Mouse (Mus musculus) CD4-positive helper T cell, adult 2 months (primary cell): ENCODE data around the gene Atg4c.
A peak's percentile ranks its signal among the peaks of the same experiment; 100 is the strongest.

Experiments used
- DNase-seq: peaks from one replicate; pipeline ENCODE4 v3.0.0-alpha.2; 2012; ENCODE audit warnings: low read depth, missing footprints, low spot score

Atg4c gene

DNA sequence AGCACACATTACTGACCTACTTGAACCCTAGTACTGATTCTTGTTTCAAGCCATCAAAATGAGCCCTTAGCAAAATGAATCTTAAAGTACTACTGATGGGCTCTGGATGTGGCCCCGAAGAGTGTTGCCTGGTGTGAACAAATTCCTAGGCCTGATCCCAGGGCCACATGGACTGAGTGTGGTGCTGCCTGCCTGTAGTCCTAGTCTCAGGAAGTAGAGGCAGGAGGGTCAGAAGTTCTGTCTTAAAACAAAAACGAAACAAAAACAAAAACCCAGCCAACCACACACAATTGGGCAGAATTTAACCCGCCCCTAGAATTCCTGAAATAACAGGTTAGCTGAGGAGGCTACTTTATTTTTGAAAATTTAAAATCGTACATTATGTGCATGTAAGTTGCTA is 8.4 kb upstream of the Atg4c start:
- no peak for DNase-seq

DNA sequence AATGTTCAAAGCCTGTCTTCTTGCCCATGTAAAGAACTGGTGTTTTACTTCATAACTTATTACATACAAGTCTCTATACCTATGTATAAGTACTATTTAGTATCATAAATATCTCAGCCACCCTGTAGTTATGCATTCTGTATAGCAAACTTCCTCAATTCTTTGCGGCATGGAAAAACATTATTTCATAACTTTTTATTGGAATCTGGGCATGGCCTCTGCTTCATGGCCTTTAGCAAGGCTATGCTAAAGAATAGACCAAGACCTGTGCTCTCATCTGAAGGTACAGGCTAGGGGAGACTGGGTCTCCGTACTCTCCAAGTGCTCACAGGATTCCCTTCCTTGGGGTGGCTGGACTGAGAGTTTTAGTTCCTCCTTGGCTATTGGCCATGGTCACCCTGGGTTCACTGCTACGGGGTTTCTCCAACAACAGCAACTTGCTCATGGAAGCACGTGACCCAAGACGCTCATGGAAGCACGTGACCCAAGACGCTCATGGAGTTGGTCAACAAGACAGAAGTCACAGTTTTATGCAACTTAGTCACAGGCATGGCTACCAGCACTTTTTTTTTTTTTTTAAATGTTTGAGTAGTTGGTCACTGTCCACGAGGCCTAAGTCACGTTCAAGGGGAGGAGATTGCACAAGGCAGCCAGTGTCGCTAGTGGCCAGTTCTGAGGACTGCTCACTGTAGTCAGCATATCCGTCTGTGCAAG is 7.2 kb upstream of the Atg4c start:
- no peak for DNase-seq

DNA sequence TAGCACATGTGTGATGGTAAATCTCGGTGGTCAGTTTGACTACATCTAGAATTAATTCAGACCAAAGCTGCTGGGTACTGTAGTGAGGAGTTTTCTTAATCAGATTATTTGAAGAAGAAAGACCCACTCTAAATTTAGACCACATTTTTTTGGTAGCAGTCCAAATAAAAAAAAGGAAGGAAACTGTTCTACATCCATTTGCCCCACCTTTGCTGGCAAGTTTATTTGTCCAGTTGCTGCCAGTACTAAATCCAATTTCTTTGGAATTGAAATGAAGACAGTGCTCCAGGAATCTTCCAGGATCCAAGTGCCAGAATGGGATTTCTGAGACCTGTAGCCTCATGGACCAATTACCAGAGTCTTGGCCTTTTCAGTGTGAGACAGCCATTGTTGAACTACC is 1.1 kb upstream of the Atg4c start:
- DNase-seq: no peak

- DNase-seq: no peak
These were observed 520 bp upstream of the Atg4c start for GRCm38 (mm10) chr4:99193214-99193613.

DNA sequence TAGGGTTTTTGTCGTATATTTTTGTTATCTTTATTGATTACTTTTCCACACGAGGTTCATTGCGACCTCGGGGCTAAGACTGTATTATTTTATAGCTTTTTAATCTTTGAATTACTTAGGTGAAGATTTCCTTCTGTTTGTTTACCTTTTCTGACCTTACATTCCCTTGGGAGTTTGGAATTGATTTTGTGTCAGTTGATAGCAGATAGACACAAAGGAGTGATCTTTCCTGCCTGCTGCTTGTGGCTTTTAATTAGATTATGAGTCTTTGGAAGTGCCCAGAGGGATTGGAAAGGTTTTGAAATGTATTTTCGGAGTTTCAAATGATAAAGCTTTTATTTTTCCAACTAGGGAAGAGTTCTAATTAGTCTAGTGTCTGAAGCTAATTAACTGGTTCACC is 1.1 kb downstream of the Atg4c start:
- DNase-seq: no peak

DNA sequence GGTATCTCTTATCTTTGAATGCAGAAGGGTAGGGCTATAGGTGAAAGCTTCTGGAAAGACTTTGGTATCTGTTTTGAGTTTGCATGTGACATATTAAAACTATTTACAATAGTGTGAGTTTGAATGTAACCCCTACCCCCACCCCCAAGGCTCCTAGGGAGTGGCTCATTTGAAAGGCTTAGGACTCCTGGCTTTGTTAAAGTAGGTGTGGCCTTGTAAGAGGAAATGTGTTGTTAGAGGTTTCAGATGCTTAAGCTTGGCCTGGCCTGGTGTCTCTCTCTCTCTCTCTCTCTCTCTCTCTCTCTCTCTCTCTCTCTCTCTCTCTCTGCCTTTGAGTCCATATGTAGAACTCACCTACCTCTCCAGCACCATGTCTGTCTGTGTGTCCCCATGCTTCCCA is 5.0 kb downstream of the Atg4c start:
- DNase-seq: no peak

DNA sequence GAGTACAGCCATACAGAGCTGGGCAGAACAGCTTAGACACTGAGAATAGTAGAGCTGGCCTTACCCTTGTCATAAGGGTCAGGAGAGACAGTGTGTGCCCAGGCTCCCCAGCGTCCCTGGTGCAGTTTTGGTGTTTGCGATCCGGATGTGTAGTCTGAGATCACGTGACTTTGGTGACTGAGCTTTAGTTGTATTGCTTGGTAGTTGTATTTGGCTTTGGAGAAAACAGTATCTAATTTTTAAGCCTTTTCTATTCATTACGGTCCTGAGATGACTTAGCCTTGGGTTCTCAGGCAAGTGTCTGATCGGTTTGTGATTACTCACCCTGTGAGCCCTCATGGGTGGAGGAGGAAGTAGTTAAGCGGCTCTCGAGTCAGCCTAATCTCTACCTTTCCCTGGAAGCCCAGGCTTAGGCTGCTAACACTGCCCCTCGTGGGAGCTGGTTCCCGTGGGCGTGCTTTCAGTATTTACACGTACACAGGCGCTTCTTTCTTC is 6.1 kb downstream of the Atg4c start:
- no peak for DNase-seq

DNA sequence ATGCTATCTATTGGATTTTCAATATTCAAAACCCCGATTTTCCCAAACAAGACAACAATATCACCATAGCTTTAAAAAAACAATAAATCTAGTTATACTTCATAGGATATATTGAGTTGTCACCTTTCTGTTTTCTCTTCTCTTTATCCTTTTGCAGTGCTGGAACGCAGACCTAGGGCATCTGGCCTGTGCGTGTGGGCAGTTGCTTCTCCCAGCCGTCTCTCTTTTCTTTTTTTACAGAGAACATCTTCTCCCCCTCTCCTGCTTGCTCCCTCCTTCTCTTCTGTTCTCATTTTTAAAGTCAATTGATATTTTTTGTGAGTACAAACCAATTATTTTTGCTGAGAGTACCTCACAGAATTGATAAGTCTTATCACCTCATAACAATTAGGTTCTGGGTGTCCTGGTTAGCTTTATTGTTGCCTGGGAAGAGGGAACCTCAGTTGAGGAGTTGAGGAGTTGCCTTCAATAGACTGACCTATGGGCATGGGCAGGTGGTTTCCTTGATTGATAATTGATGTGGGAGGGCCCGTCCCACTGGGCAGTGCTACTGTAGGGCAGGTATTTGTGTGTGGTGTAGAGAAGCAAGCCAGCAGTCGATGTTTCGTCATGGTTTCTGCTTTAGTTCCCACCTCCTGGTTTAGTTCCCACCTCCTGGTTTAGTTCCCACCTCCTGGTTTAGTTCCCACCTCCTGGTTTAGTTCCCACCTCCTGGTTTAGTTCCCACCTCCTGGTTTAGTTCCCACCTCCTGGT is 6.8 kb downstream of the Atg4c start:
- no peak for DNase-seq

GRCm38 (mm10) chr4:99205773-99206172 is 12.0 kb downstream of the Atg4c start:
- no peak for DNase-seq

GRCm38 (mm10) chr4:99206356-99206755 is 12.6 kb downstream of the Atg4c start:
- no peak for DNase-seq

- DNase-seq: no peak
These were observed 16.4 kb downstream of the Atg4c start for GRCm38 (mm10) chr4:99210087-99210486.

DNA sequence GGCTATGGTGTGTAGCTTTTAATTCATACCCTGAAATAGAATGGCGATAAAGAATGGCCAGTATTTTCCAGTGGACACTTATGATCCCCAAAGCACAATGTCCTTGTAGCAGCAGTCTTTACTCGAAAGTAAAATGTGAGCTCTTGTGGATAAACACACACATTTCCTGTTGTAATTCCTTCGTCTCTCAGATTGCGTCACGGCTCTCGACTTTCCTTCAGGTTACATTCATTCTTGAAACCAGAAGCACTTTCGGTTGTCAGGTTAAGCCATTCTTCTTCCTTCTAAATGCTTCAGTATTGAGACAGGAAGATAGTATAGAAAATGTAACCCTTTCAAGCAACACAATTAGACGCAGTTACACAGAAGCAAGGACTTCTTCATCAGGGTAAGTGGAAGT is 17.9 kb downstream of the Atg4c start:
- no peak for DNase-seq

GRCm38 (mm10) chr4:99213123-99213522 is 19.4 kb downstream of the Atg4c start:
- no peak for DNase-seq

GRCm38 (mm10) chr4:99222221-99222620 is 28.5 kb downstream of the Atg4c start:
- no peak for DNase-seq

- no peak for DNase-seq
These were observed 31.1 kb downstream of the Atg4c start for GRCm38 (mm10) chr4:99224790-99225189.

DNA sequence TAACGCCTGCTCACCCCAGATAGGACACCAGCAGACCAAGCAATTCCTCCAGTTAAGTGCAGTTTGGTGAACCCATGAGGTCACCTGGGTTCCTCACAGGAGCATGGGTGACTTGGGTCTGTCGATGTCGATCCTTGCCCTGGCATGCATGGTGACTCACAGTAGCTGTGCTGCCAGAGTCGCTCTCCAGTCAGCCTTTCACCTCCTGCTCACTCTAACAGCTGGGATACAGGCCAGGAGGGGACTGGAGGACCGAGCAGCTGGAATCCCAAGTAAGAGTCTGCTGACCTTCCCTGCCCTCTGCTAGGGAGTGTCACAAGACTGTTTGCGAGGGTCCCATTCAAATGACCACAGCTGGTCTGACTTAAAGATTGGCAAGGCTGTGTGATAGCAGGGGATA is 33.5 kb downstream of the Atg4c start:
- no peak for DNase-seq

- DNase-seq: no peak
These were observed 35.6 kb downstream of the Atg4c start for GRCm38 (mm10) chr4:99229371-99229770.

DNA sequence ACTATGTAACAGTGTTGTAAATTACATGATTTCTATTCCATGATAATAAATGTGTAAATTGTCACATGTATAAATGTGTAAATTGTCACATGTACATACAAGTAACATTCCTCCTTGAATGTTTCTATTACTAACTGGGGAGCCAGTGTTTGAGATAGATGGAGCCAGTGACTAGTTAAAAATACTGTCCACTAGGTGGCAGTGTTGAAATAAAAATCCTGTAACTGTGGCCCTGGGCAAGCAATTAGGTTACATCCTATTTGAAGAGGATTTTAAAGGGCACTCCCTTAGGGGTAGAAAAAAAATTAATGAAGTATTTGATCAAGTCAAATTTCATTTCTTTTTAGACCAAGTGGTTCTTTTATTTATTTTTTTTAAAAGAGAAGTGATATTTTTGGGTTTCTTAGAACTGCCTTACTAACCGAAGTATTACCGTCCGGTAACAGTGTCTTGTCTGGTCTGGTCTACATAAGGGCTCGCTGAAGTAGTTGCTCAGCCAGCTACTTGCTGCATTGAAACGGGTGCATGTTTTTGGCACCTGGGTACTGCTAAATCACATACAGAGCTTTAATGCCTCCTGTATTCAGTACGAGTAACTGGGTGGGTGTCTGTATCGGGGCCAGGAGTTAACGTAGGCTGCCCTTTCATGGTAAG is 41.6 kb downstream of the Atg4c start:
- DNase-seq: peak; percentile 10

- peak; percentile 8 for DNase-seq
These were observed 44.6 kb downstream of the Atg4c start for GRCm38 (mm10) chr4:99238305-99238704.

GRCm38 (mm10) chr4:99241674-99242073 is 47.9 kb downstream of the Atg4c start:
- no peak for DNase-seq

DNA sequence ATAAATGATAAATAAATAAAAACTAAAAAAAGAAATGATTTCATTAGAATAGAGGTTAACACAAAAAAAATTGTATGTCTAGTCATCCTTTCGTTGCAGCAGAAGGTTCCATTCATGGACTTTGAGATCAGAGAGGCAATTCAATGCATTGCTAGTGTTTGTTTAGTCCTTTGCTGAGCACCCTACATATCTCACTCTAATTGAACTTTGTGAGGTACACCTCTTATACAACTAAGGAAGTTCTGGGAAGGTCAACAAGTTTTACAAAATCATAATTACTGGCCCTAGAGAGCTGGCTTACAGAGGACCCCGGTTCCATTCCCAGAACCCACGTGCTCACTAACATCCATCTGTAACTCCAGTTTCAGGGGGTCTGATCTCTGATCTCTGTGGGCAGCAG is 55.6 kb downstream of the Atg4c start:
- no peak for DNase-seq

DNA sequence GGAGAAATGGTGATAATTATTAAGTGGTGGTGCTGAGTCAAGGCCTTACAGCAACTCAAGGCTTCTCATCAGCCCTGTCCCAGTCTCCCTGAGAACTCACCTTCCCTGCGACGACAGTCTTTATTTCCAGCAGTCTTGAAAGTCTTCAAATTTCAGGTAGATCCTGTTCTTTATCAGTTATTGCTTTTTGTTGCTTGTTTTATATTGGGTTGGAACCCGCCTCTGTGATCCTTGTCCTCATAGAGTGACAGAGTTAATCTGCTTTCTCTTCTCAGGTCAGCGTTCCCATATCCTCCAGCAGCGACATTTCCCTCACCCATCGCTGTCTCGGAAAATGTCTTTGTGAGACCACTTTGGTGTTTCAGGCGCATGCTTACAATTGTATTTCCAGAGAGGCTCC is 56.1 kb downstream of the Atg4c start:
- no peak for DNase-seq

DNA sequence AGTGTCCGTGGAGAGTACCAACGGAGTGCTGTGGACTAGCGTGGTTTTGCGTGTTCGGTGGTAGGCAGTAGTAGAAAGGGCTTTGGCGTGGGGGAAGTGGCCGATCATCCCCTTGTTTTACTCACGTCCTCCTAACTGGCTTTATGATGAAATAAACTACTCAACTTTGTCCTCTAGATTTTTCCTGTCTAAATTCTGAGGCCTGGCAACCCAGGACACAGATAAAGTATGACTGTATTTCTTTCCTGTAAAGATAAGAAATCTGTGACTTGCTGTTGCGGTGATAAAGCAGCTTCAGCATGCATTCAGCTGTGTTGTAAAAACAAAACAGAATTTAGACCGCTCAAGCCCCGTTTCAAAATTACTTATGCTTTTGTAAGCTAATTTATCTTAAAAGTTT is 59.2 kb downstream of the Atg4c start:
- no peak for DNase-seq
